Mouse (Mus musculus) embryonic facial prominence, embryonic 11.5 days (tissue): ENCODE measurements around the gene Tmed1. TPM values are rescaled to one million over a fixed set of nuclear protein-coding genes. Genes with fewer than 3 reads are reported as not detected.
A peak's percentile ranks its signal among the peaks of the same experiment; 100 is the strongest.
"Not testable (repeated sequence)": the region's sequence is repeated elsewhere in the genome, so short reads cannot be mapped to it uniquely, and the experiment has no call there.

Experiments
- ATAC-seq: fragments of 200-750 bp; cut with Nextera tagmentation; replicated peaks from 2 replicates; pipeline ENCODE4 v1.8.0; 2017; ENCODE audit warnings: low read depth; ENCODE audit not compliant: insufficient number of reproducible peaks, low FRiP score, low TSS enrichment
- DNase-seq: peaks from one replicate; pipeline ENCODE4 v3.0.0-alpha.2; 2015; ENCODE audit warnings: low spot score
- H3K27ac ChIP-seq: fragments of 300-500 bp; sonication (generic); replicated peaks from 2 replicates; pipeline ENCODE4 v1.5.1; 2014; ENCODE audit warnings: mild to moderate bottlenecking, low read depth, low read length, control low read depth
- H3K27me3 ChIP-seq: fragments of 300-500 bp; sonication (generic); 2 replicates; pipeline ENCODE4 v1.6.1; 2014; ENCODE audit warnings: mild to moderate bottlenecking, low read length, moderate library complexity, mixed read lengths; ENCODE audit not compliant: control insufficient read depth, insufficient read depth
- H3K36me3 ChIP-seq: fragments of 300-500 bp; sonication (generic); replicated peaks from 2 replicates; pipeline ENCODE4 v1.6.1; 2014; ENCODE audit warnings: low read depth, mild to moderate bottlenecking, low read length, moderate library complexity, mixed read lengths; ENCODE audit not compliant: control insufficient read depth, insufficient read depth
- H3K4me1 ChIP-seq: fragments of 300-500 bp; sonication (generic); 2 replicates; pipeline ENCODE4 v1.6.1; 2014; ENCODE audit warnings: low read length, mixed read lengths; ENCODE audit not compliant: control insufficient read depth, insufficient read depth
- H3K4me2 ChIP-seq: fragments of 300-500 bp; sonication (generic); 2 replicates; pipeline ENCODE4 v1.6.1; 2014; ENCODE audit warnings: low read depth, mild to moderate bottlenecking, control low read depth, low read length, moderate library complexity
- H3K4me3 ChIP-seq: fragments of 300-500 bp; sonication (generic); 2 replicates; pipeline ENCODE4 v1.5.1; 2014; ENCODE audit warnings: low read depth, low read length, control low read depth
- H3K9ac ChIP-seq: fragments of 300-500 bp; sonication (generic); replicated peaks from 2 replicates; pipeline ENCODE4 v1.6.1; 2014; ENCODE audit warnings: mild to moderate bottlenecking, control low read depth, low read length
- H3K9me3 ChIP-seq: fragments of 300-500 bp; sonication (generic); replicated peaks from 2 replicates; pipeline ENCODE4 v1.6.1; 2016; ENCODE audit warnings: mild to moderate bottlenecking, low read length, inconsistent platforms, mixed read lengths; ENCODE audit not compliant: control insufficient read depth
- WGBS: fragments of 180-500 bp; shearing (Covaris S2); extraction: QIAGEN DNeasy Blood & Tissue Kit; methylation state at CpG from one replicate; pipeline ENCODE4 v1.1.7; 2014; 5-methylcytosine and 5-hydroxymethylcytosine counted together
- polyA plus RNA-seq: library from polyadenylated mRNA; unstranded; fragments of >200 nt; fragmentation: Nextera tagmentation; extraction: Ambion mirVana; gene quantifications from 2 replicates; pipeline ENCODE4 v1.2.1, GENCODE M21; 2014

Tmed1 gene
- polyA plus RNA-seq, 1 experiment from 2014 or later = 81.3 TPM

DNA sequence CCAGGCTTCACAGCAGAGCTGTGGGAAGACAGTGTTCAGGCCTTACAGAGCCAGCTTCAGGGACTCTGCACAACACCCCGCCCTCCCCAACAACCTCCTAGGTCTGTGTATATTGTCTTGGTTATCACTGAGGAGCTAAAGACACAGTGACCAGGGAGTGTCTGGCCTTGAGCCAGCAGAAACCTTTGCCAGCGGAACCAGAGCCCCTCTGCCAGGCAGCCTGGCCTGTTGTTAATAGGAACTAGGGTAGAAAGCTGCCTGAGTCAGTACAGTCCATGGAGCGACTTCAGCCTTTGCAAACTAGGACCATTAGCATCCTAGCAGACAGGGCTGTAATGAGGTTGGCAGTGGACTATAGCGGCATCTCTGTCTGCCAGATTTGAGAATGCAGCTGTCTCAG lies 26.0 kb downstream of the Tmed1 start:
- H3K27me3 ChIP-seq = no peaks in the 10 kb centered on the region
- WGBS = 97% methylated on average over 4 of the region's 4 CpGs
- no peaks in the 10 kb centered on the region for H3K4me1 ChIP-seq
- DNase-seq = no peak
- ATAC-seq = no peak
- H3K27ac ChIP-seq = no peak overlapping the region
- peaks cover 3% of the 10 kb centered on the region; the same call in 1 of the 2 replicates for H3K36me3 ChIP-seq
- H3K9ac ChIP-seq = no peak overlapping the region
- no peaks in the 10 kb centered on the region for H3K9me3 ChIP-seq
- no peak overlapping the region for H3K4me3 ChIP-seq
- H3K4me2 ChIP-seq = no peak overlapping the region

DNA sequence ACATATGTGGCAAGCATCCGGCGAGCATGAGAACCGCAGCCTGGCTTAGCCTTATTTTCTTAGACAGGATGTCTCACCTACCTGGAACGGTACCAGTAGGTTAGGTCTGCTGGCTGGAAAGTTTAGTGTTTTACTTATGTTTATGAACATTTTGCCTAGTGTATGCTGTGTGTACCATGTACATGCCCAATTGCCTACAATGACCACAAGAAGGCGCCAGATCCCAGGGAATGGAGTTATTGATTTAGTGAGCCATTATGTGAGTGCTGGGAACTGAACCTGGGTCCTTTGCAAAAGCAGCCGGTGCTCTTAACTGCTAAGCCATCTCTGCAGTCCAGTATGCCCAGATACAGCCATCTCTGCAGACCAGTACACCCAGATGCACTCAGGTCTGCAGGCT lies 32.3 kb downstream of the Tmed1 start:
- peaks cover 17% of the 10 kb centered on the region for H3K36me3 ChIP-seq

DNA sequence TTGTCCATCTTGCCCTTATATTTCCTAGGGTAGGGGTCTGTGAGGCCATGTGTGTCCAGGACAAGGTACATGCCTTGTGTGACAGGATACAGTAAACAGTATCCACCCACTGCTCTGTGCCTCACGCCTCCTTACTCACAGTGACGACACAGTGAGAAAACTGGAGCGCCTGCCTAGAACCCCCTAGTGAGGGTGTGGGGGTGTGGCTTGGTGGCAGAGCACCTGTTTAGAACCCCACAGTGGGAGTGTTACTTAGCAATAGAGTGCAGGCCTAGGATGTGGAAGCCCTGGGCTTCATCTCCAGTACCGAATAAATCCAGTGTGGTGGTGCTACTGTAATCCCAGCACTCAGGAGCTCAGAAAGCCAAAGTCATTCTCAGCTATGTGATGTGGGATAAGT lies 37.1 kb downstream of the Tmed1 start:
- 89% methylated on average over 4 of the region's 4 CpGs for WGBS
- H3K4me3 ChIP-seq = no peak overlapping the region
- DNase-seq = no peak
- no peaks in the 10 kb centered on the region for H3K4me1 ChIP-seq
- no peak overlapping the region for H3K9ac ChIP-seq
- no peaks in the 10 kb centered on the region for H3K27me3 ChIP-seq
- H3K36me3 ChIP-seq = peaks cover 14% of the 10 kb centered on the region
- no peak overlapping the region for H3K4me2 ChIP-seq
- no peaks in the 10 kb centered on the region for H3K9me3 ChIP-seq
- no peak for ATAC-seq
- no peak overlapping the region for H3K27ac ChIP-seq

More for the DNA sequence above, 32.3 kb downstream of the Tmed1 start:
- H3K4me2 ChIP-seq = no peak overlapping the region
- H3K9ac ChIP-seq = no peak overlapping the region
- no peak for ATAC-seq
- H3K4me1 ChIP-seq = no peaks in the 10 kb centered on the region
- H3K27ac ChIP-seq = no peak overlapping the region
- no peaks in the 10 kb centered on the region for H3K9me3 ChIP-seq
- 98% methylated on average over 6 of the region's 6 CpGs for WGBS
- H3K4me3 ChIP-seq = no peak overlapping the region
- no peak for DNase-seq
- H3K27me3 ChIP-seq = no peaks in the 10 kb centered on the region

DNA sequence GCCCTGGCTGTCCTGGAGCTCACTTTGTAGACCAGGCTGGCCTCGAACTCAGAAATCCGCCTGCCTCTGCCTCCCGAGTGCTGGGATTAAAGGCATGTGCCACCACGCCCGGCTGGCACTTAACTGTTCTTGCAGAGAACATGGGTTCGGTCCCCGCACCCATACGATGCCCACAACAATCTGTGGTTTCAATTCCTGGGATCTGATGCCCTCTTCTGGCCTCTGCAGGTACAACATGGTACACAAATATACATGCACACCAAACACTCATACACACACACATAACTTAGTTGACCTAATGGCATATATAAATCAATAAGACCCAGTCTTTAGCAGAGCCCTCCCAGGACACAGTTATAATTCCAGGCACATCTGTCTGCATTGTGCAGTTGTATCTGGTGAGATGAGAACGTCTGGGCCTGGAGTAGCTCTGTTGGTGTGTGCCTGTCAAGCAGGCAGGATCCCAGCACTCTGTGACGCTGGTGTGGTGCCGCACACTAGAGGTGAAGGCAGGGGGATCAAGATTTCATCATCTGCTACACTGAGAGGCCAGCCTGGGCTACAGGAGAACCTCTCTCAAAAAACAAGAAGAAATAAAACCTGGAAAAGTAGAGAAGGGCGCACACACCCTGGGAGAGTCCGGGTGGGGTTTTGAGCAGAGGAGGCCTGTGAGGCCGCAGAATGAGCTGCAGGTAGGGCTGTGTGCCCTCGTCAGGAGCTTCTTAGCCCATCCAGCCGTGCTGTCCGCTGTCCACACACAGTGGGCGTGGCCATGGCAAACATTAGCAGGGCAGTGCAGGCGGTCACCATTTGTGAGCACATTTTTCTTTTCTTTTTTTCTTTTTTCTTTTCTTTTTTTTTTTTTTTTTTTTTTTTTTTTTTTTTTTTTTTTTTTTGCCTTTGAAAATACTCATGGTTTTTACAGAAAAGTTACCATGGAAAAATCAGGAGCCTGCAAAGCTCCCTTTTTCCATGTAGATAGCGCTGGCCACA lies 40.7 kb downstream of the Tmed1 start:
- H3K27me3 ChIP-seq = no peaks in the 10 kb centered on the region
- peaks cover 6% of the 10 kb centered on the region for H3K36me3 ChIP-seq
- H3K27ac ChIP-seq = no peak overlapping the region
- no peak overlapping the region for H3K4me2 ChIP-seq
- H3K9me3 ChIP-seq = no peaks in the 10 kb centered on the region
- no peak overlapping the region for H3K4me3 ChIP-seq
- no peak overlapping the region for H3K9ac ChIP-seq
- 89% methylated on average over 18 of the region's 20 CpGs for WGBS
- no peak for ATAC-seq
- peak; percentile 40 for DNase-seq
- no peaks in the 10 kb centered on the region for H3K4me1 ChIP-seq

DNA sequence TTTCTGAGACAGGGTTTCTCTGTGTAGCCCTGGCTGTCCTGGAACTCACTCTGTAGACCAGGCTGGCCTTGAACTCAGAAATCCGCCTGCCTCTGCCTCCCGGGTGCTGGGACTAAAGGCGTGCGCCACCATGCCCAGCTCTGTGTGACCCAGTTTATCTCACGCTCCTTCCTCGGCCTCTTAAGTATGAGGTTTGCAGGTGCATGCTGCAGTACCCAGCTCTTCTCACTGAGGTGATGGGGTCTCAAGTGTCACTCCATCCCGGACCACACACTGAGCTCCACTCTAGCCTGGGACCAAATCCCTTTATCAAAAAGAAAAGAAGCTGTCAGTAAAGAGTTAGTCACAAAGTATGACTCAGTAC lies 45.5 kb downstream of the Tmed1 start:
- not testable (repeated sequence) for H3K27me3 ChIP-seq, H3K36me3 ChIP-seq, H3K9ac ChIP-seq, H3K9me3 ChIP-seq, H3K27ac ChIP-seq, ATAC-seq, H3K4me1 ChIP-seq, H3K4me3 ChIP-seq, H3K4me2 ChIP-seq, DNase-seq
- 93% methylated on average over 7 of the region's 7 CpGs for WGBS

GRCm38 (mm10) chr9:21463766-21464564 lies 46.1 kb downstream of the Tmed1 start:
- DNase-seq = no peak
- no peak overlapping the region for H3K4me2 ChIP-seq
- WGBS = 83% methylated on average over 3 of the region's 3 CpGs
- no peak for ATAC-seq
- no peaks in the 10 kb centered on the region for H3K27me3 ChIP-seq
- H3K9me3 ChIP-seq = no peaks in the 10 kb centered on the region
- no peak overlapping the region for H3K4me3 ChIP-seq
- no peak overlapping the region for H3K9ac ChIP-seq
- H3K36me3 ChIP-seq = peaks cover 7% of the 10 kb centered on the region
- H3K4me1 ChIP-seq = no peaks in the 10 kb centered on the region
- H3K27ac ChIP-seq = no peak overlapping the region

- no peak overlapping the region for H3K9ac ChIP-seq
- no peak overlapping the region for H3K27ac ChIP-seq
- H3K27me3 ChIP-seq = no peaks in the 10 kb centered on the region
- 75% methylated on average over 5 of the region's 5 CpGs for WGBS
- no peaks in the 10 kb centered on the region for H3K9me3 ChIP-seq
- ATAC-seq (no peak), DNase-seq (no peak)
- H3K4me1 ChIP-seq = no peaks in the 10 kb centered on the region
- no peak overlapping the region for H3K4me2 ChIP-seq
- H3K36me3 ChIP-seq = peaks cover 7% of the 10 kb centered on the region
- H3K4me3 ChIP-seq = no peak overlapping the region
Observed at GRCm38 (mm10) chr9:21463138-21463590, 46.9 kb downstream of the Tmed1 start.
